23 mouse cellular contexts compared by ENCODE assay signal in genomic region chr4:120911086-120911485, GRCm38 (mm10). TPM values are rescaled to one million over a fixed set of nuclear protein-coding genes. Genes with fewer than 3 reads are reported as not detected.
DNase-seq lines count a peak whose midpoint lies in the region; ATAC-seq and TF ChIP-seq lines count a peak whose summit lies in the region.
"Had no signal": no experiment of that assay in that cellular context is flagged by ENCODE, and none has a peak within 500 bp of the region (broad histone marks: within the 10 kb centered on the region; RNA-seq: fewer than 3 reads in every experiment).

No protein-coding gene starts in this region.

- no peak overlapping the region for H3K27ac ChIP-seq in heart, embryonic 10.5 days
- no peak overlapping the region for H3K27ac ChIP-seq in hindbrain, embryonic 13.5 days
- no peak overlapping the region for H3K27ac ChIP-seq in hindbrain, postnatal 0 days
- H3K27ac ChIP-seq: embryonic facial prominence, embryonic 10.5 days; embryonic facial prominence, embryonic 12.5 days; forebrain, embryonic 13.5 days; forebrain, embryonic 15.5 days had no signal

- peak; percentile 11 to 12 for DNase-seq in cerebellum, postnatal 10 days
- no peak for DNase-seq in cerebellum, adult 11-12 months
- peak; percentile 61 for DNase-seq in heart, adult 11 months
- DNase-seq in heart, postnatal 25 days (ENCODE audit: low spot score) = no peak
- peak; percentile 66 for DNase-seq in heart, embryonic 10.5 days (ENCODE audit: low spot score)
- no peak for DNase-seq in heart, postnatal 14 days
- DNase-seq in hindbrain, postnatal 0 days (ENCODE audit: low spot score) = no peak
- DNase-seq: adrenal gland, adult 8-10 months; adrenal gland, postnatal 14 days; adrenal gland, postnatal 36 days; B cell, adult 2 months; cerebellum, adult 8-10 months; cerebellum, postnatal 14 days; forebrain, postnatal 0 days had no signal

- 75% methylated on average over 6 of the region's 6 CpGs for WGBS in heart, embryonic 10.5 days
- 87% methylated on average over 6 of the region's 6 CpGs for WGBS in hindbrain, embryonic 13.5 days
- 79% methylated on average over 6 of the region's 6 CpGs for WGBS in hindbrain, postnatal 0 days

- no peaks in the 10 kb centered on the region for H3K4me1 ChIP-seq in heart, embryonic 10.5 days
- no peaks in the 10 kb centered on the region; the same call in 1 of the 2 replicates for H3K4me1 ChIP-seq in hindbrain, embryonic 13.5 days (replicated peaks)
- H3K4me1 ChIP-seq in hindbrain, postnatal 0 days (ENCODE audit: insufficient read depth, low read length) = no peaks in the 10 kb centered on the region
- H3K4me1 ChIP-seq: embryonic facial prominence, embryonic 10.5 days; embryonic facial prominence, embryonic 12.5 days; forebrain, embryonic 13.5 days; forebrain, embryonic 15.5 days had no signal

- H3K27me3 ChIP-seq in heart, embryonic 10.5 days (ENCODE audit: insufficient read depth, poor library complexity, severe bottlenecking) = 0 out of 2 replicates have a peak, but pooled peaks cover 7% of the 10 kb centered on the region
- H3K27me3 ChIP-seq in hindbrain, embryonic 13.5 days = 0 out of 2 replicates have a peak, but pooled peaks cover 3% of the 10 kb centered on the region
- no peaks in the 10 kb centered on the region for H3K27me3 ChIP-seq in hindbrain, postnatal 0 days (ENCODE audit: insufficient read depth, low read length)
- H3K27me3 ChIP-seq: embryonic facial prominence, embryonic 12.5 days; forebrain, embryonic 13.5 days; forebrain, embryonic 15.5 days; Patski had no signal

- intact Hi-C loops in heart, postnatal 25 days (cut with DNase I) = no loop called here
- intact Hi-C loops in heart, postnatal 14 days (cut with DNase I) = loop anchor here (10.0 kb wide), 1 partner anchor 326 kb away; the partner anchor contains the start of gene Gm8439

- H3K9ac ChIP-seq in hindbrain, embryonic 13.5 days = 0 out of 2 replicates have a peak overlapping the region, but pooled peaks have one; percentile 39
- no peak overlapping the region for H3K9ac ChIP-seq in hindbrain, postnatal 0 days (replicated peaks; ENCODE audit: low read length)
- H3K9ac ChIP-seq: embryonic facial prominence, embryonic 12.5 days; forebrain, embryonic 13.5 days; forebrain, embryonic 15.5 days; forebrain, postnatal 0 days had no signal

- ATAC-seq in hindbrain, embryonic 13.5 days (ENCODE audit: low FRiP score) = no peak
- ATAC-seq in hindbrain, postnatal 0 days = no peak
- ATAC-seq: activated CD4-positive, CD25-positive, alpha-beta regulatory T cell, adult 4 months; CD4-positive, CD25-positive, alpha-beta regulatory T cell, adult 4 months; forebrain, embryonic 13.5 days; forebrain, embryonic 15.5 days; forebrain, postnatal 0 days; Patski had no signal

- H3K4me3 ChIP-seq in heart, embryonic 10.5 days = no peak overlapping the region
- no peak overlapping the region for H3K4me3 ChIP-seq in hindbrain, embryonic 13.5 days
- H3K4me3 ChIP-seq in hindbrain, postnatal 0 days (ENCODE audit: low read length) = no peak overlapping the region
- H3K4me3 ChIP-seq: embryonic facial prominence, embryonic 10.5 days; embryonic facial prominence, embryonic 12.5 days; forebrain, embryonic 13.5 days; forebrain, embryonic 15.5 days had no signal

- H3K36me3 ChIP-seq in heart, embryonic 10.5 days = no peaks in the 10 kb centered on the region
- no peaks in the 10 kb centered on the region for H3K36me3 ChIP-seq in hindbrain, embryonic 13.5 days
- no peaks in the 10 kb centered on the region for H3K36me3 ChIP-seq in hindbrain, postnatal 0 days (ENCODE audit: insufficient read depth, low read length)
- H3K36me3 ChIP-seq: embryonic facial prominence, embryonic 10.5 days; embryonic facial prominence, embryonic 12.5 days; forebrain, embryonic 15.5 days; G1E had no signal

- no peaks in the 10 kb centered on the region for H3K9me3 ChIP-seq in heart, embryonic 10.5 days
- H3K9me3 ChIP-seq in hindbrain, embryonic 13.5 days = no peaks in the 10 kb centered on the region
- no peaks in the 10 kb centered on the region for H3K9me3 ChIP-seq in hindbrain, postnatal 0 days (ENCODE audit: low read length)
- H3K9me3 ChIP-seq: embryonic facial prominence, embryonic 10.5 days; embryonic facial prominence, embryonic 12.5 days; forebrain, embryonic 13.5 days; forebrain, embryonic 15.5 days; G1E had no signal

- H3K4me2 ChIP-seq in hindbrain, embryonic 13.5 days = no peak overlapping the region
- no peak overlapping the region for H3K4me2 ChIP-seq in hindbrain, postnatal 0 days (ENCODE audit: low read depth, low read length)
- H3K4me2 ChIP-seq: embryonic facial prominence, embryonic 12.5 days; forebrain, embryonic 13.5 days; forebrain, embryonic 15.5 days had no signal

- no peak for TF ChIP-seq CTCF in hindbrain, postnatal 0 days (IDR thresholded peaks at IDR 0.05; ENCODE audit: low read depth)

RNA-seq across cellular contexts. Expression of gene Exo5, which starts 13.7 kb away (rescaled TPM):
- total RNA-seq in heart, postnatal 25 days (2021) = 1 to 10 TPM; 3.9 to 4.4 TPM
- 14.8 and 25.8 TPM in 2 replicates for polyA plus RNA-seq in heart, embryonic 10.5 days (2016; fragmentation: Nextera tagmentation; extraction: Ambion mirVana)
- 1 to 10 TPM; 3.6 to 3.9 TPM for total RNA-seq in heart, postnatal 14 days (2021)
- 38.3 and 42.6 TPM in 2 replicates for polyA plus RNA-seq in hindbrain, embryonic 13.5 days (2015; fragmentation: Nextera tagmentation; extraction: Ambion mirVana)
- 7.4 and 8.6 TPM in 2 replicates for total RNA-seq in hindbrain, postnatal 0 days (2014; rRNA removed)
- polyA plus RNA-seq in hindbrain, postnatal 0 days (2015; fragmentation: Nextera tagmentation; extraction: Ambion mirVana) = 13.4 and 13.6 TPM in 2 replicates

RNA-seq across cellular contexts. Expression of gene Zfp69, which starts 40.4 kb away (rescaled TPM):
- total RNA-seq in heart, postnatal 25 days (2021) = 1 to 10 TPM in 1 of 2 experiments, under 1 TPM in 1; 0.95 to 1.2 TPM
- polyA plus RNA-seq in heart, embryonic 10.5 days (2016; fragmentation: Nextera tagmentation; extraction: Ambion mirVana) = 13.7 and 15.7 TPM in 2 replicates
- total RNA-seq in heart, postnatal 14 days (2021) = 1 to 10 TPM; 1.6 to 1.9 TPM
- polyA plus RNA-seq in hindbrain, embryonic 13.5 days (2015; fragmentation: Nextera tagmentation; extraction: Ambion mirVana) = 9.1 and 9.8 TPM in 2 replicates
- 1.8 and 2.8 TPM in 2 replicates for total RNA-seq in hindbrain, postnatal 0 days (2014; rRNA removed)
- polyA plus RNA-seq in hindbrain, postnatal 0 days (2015; fragmentation: Nextera tagmentation; extraction: Ambion mirVana) = 4.5 and 4.8 TPM in 2 replicates

RNA-seq across cellular contexts. Expression of gene Rims3, which starts 56.5 kb away (rescaled TPM):
- under 1 TPM in 1 of 2 experiments, not detected in 1; 0.05 TPM for total RNA-seq in heart, postnatal 25 days (2021)
- polyA plus RNA-seq in heart, embryonic 10.5 days (2016; fragmentation: Nextera tagmentation; extraction: Ambion mirVana) = 1.8 and 3.4 TPM in 2 replicates
- total RNA-seq in heart, postnatal 14 days (2021) = under 1 TPM; 0.12 to 0.22 TPM
- 11.9 and 12.4 TPM in 2 replicates for polyA plus RNA-seq in hindbrain, embryonic 13.5 days (2015; fragmentation: Nextera tagmentation; extraction: Ambion mirVana)
- 93.7 and 109 TPM in 2 replicates for total RNA-seq in hindbrain, postnatal 0 days (2014; rRNA removed)
- 22.0 and 22.8 TPM in 2 replicates for polyA plus RNA-seq in hindbrain, postnatal 0 days (2015; fragmentation: Nextera tagmentation; extraction: Ambion mirVana)
- polyA plus RNA-seq: G1E, Patski had no signal

Comparison
In these comparisons a context has a peak if more than half of its experiments do, and no peak if none do; other contexts are left out.
1. DNase-seq: peak in cerebellum, postnatal 10 days (2 of 2), heart, adult 11 months (single experiment) and heart, embryonic 10.5 days (single experiment); none in cerebellum, adult 11-12 months (single experiment), heart, postnatal 25 days (single experiment), heart, postnatal 14 days (0 of 2) and hindbrain, postnatal 0 days (single experiment).
2. RNA of gene Rims3, which starts 56.5 kb away (total RNA-seq): 93.7 to 109 TPM in hindbrain, postnatal 0 days; 0.12 to 0.22 TPM in heart, postnatal 14 days and 0.05 TPM in heart, postnatal 25 days; every median in the first group is over 10 times any median in the second.